Mouse (Mus musculus) limb, embryonic 14.5 days (tissue): Measurements from ENCODE around the gene Ankrd13b. TPM values are rescaled to one million over a fixed set of nuclear protein-coding genes. Genes with fewer than 3 reads are reported as not detected.

Source experiments
- ATAC-seq: fragments of 200-750 bp; cut with Nextera tagmentation; 2 replicates; pipeline ENCODE4 v1.8.0; 2017; ENCODE audit warnings: low read depth, moderate number of reproducible peaks, moderate TSS enrichment; ENCODE audit not compliant: low FRiP score
- DNase-seq: peaks from one replicate; pipeline ENCODE4 v3.0.0-alpha.2; 2015; ENCODE audit warnings: low spot score
- H3K27ac ChIP-seq: fragments of 300-500 bp; sonication (generic); replicated peaks from 2 replicates; pipeline ENCODE4 v1.5.1; 2014; ENCODE audit warnings: low read depth, mild to moderate bottlenecking, low read length, moderate library complexity, mixed read lengths
- H3K27me3 ChIP-seq: fragments of 300-500 bp; sonication (generic); 2 replicates; pipeline ENCODE4 v1.6.1; 2014; ENCODE audit warnings: low read length, mixed read lengths; ENCODE audit not compliant: control insufficient read depth, insufficient read depth
- H3K36me3 ChIP-seq: fragments of 300-500 bp; sonication (generic); 2 replicates; pipeline ENCODE4 v1.6.1; 2014; ENCODE audit warnings: mild to moderate bottlenecking, low read length, moderate library complexity, mixed read lengths; ENCODE audit not compliant: control insufficient read depth, insufficient read depth
- H3K4me1 ChIP-seq: fragments of 300-500 bp; sonication (generic); 2 replicates; pipeline ENCODE4 v1.6.1; 2014; ENCODE audit warnings: antibody characterized with exemption, low read length, mixed read lengths; ENCODE audit not compliant: control insufficient read depth, insufficient read depth
- H3K4me2 ChIP-seq: fragments of 300-500 bp; sonication (generic); replicated peaks from 2 replicates; pipeline ENCODE4 v1.6.1; 2014; ENCODE audit warnings: low read depth, mild to moderate bottlenecking, low read length, moderate library complexity; ENCODE audit not compliant: severe bottlenecking
- H3K4me3 ChIP-seq: fragments of 300-500 bp; sonication (generic); replicated peaks from 2 replicates; pipeline ENCODE4 v1.5.1; 2014; ENCODE audit warnings: low read length
- H3K9ac ChIP-seq: fragments of 300-500 bp; sonication (generic); 2 replicates; pipeline ENCODE4 v1.6.1; 2014; ENCODE audit warnings: mild to moderate bottlenecking, low read depth, low read length, moderate library complexity; ENCODE audit not compliant: severe bottlenecking
- H3K9me3 ChIP-seq: fragments of 300-500 bp; sonication (generic); 2 replicates; pipeline ENCODE4 v1.6.1; 2016; ENCODE audit warnings: low read length; ENCODE audit not compliant: control insufficient read depth
- POLR2A ChIP-seq: fragments of 200-500 bp; IDR thresholded peaks from 2 replicates; pipeline ENCODE4 v1.8.0; 2012; ENCODE audit warnings: inconsistent platforms, mild to moderate bottlenecking, moderate library complexity, borderline replicate concordance; ENCODE audit not compliant: insufficient read depth, insufficient read length; ENCODE audit errors: extremely low read depth
- WGBS: fragments of 180-500 bp; shearing (Covaris S2); extraction: QIAGEN DNeasy Blood & Tissue Kit; methylation state at CpG from one replicate; pipeline ENCODE4 v1.1.7; 2014; 5-methylcytosine and 5-hydroxymethylcytosine counted together
- polyA plus RNA-seq, 2 experiments: library from polyadenylated mRNA; depleted of rRNA in 1 of 2; stranded (reverse) in 1 of 2; unstranded in 1 of 2; fragments of >200 nt; fragmentation: Nextera tagmentation in 1 of 2; extraction: Ambion mirVana in 1 of 2; gene quantifications; 2 replicates each; pipeline versions ENCODE4 v1.2.1 to v1.2.3; 2012 to 2014

Gene Ankrd13b
- polyA plus RNA-seq, 2 experiments: 13.9 to 98.1 TPM

GRCm38 (mm10) chr11:77491123-77491501 is 1.6 kb upstream of the Ankrd13b start:
- peaks cover 60% of the 10 kb centered on the region for H3K4me1 ChIP-seq
- peak; percentile 80 for ATAC-seq
- H3K9ac ChIP-seq: 0 out of 2 replicates have a peak overlapping the region, but pooled peaks have one; percentile 3

GRCm38 (mm10) chr11:77490451-77490850 is 973 bp upstream of the Ankrd13b start:
- TF ChIP-seq POLR2A: no peak
- H3K4me2 ChIP-seq: peak overlapping the region; percentile 95
- peak overlapping the region; percentile 80 for H3K27ac ChIP-seq
- H3K4me1 ChIP-seq: peaks cover 64% of the 10 kb centered on the region
- H3K9ac ChIP-seq: no peak overlapping the region
- DNase-seq: no peak
- H3K9me3 ChIP-seq: no peaks in the 10 kb centered on the region
- H3K27me3 ChIP-seq: no peaks in the 10 kb centered on the region
- ATAC-seq: no peak
- peak overlapping the region; percentile 80 for H3K4me3 ChIP-seq
- WGBS: 67% methylated on average over 6 of the region's 6 CpGs
- H3K36me3 ChIP-seq: 0 out of 2 replicates have a peak, but pooled peaks cover 3% of the 10 kb centered on the region

More at GRCm38 (mm10) chr11:77491123-77491501, 1.6 kb upstream of the Ankrd13b start:
- H3K9me3 ChIP-seq: no peaks in the 10 kb centered on the region
- H3K4me2 ChIP-seq: peak overlapping the region; percentile 95
- H3K4me3 ChIP-seq: peak overlapping the region; percentile 54
- DNase-seq: peak; percentile 94
- H3K27ac ChIP-seq: peak overlapping the region; percentile 80
- under 1% methylated on average over 13 of the region's 13 CpGs for WGBS
- no peaks in the 10 kb centered on the region for H3K27me3 ChIP-seq
- peak; percentile 9; the same call in 1 of the 2 replicates for TF ChIP-seq POLR2A
- H3K36me3 ChIP-seq: 0 out of 2 replicates have a peak, but pooled peaks cover 3% of the 10 kb centered on the region

- DNase-seq (no peak), ATAC-seq (no peak)
- H3K4me3 ChIP-seq: peak overlapping the region; percentile 80
- H3K36me3 ChIP-seq: 0 out of 2 replicates have a peak, but pooled peaks cover 3% of the 10 kb centered on the region
- H3K27ac ChIP-seq: peak overlapping the region; percentile 52; the same call in 1 of the 2 replicates
- peak overlapping the region; percentile 86 for H3K9ac ChIP-seq
- H3K4me1 ChIP-seq: peaks cover 60% of the 10 kb centered on the region
- WGBS: 2% methylated on average over 28 of the region's 55 CpGs
- TF ChIP-seq POLR2A: no peak
- H3K4me2 ChIP-seq: peak overlapping the region; percentile 95
- H3K9me3 ChIP-seq: no peaks in the 10 kb centered on the region
- H3K27me3 ChIP-seq: no peaks in the 10 kb centered on the region
Measured at GRCm38 (mm10) chr11:77488771-77489581, 502 bp downstream of the Ankrd13b start.

DNA sequence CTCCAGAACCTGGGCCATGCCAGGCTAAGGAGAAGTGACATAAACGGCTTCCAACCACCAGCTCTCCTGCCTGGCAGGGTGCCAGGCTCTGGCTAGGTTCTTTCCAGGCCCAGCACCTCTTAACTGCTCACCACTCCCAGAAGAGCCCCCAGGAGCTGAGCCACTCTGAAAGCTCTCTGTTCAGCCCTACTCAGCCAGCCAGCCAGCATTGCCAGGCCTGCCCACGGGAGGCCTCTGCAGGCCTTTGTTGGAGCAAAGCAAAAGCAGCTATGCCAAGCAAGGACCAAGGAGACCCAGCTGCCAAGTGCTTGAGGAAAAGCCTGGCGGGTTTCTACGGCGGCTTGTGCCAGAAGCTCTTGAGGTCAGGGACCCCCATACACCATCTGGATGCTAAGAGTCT is 2.7 kb downstream of the Ankrd13b start:
- no peak for TF ChIP-seq POLR2A
- peaks cover 53% of the 10 kb centered on the region for H3K4me1 ChIP-seq
- H3K4me3 ChIP-seq: no peak overlapping the region
- H3K36me3 ChIP-seq: 0 out of 2 replicates have a peak, but pooled peaks cover 3% of the 10 kb centered on the region
- ATAC-seq (no peak), DNase-seq (peak; percentile 48)
- WGBS: 42% methylated on average over 5 of the region's 5 CpGs
- 0 out of 2 replicates have a peak overlapping the region, but pooled peaks have one; percentile 7 for H3K4me2 ChIP-seq
- H3K9ac ChIP-seq: no peak overlapping the region
- no peaks in the 10 kb centered on the region for H3K9me3 ChIP-seq
- no peak overlapping the region for H3K27ac ChIP-seq
- no peaks in the 10 kb centered on the region for H3K27me3 ChIP-seq

DNA sequence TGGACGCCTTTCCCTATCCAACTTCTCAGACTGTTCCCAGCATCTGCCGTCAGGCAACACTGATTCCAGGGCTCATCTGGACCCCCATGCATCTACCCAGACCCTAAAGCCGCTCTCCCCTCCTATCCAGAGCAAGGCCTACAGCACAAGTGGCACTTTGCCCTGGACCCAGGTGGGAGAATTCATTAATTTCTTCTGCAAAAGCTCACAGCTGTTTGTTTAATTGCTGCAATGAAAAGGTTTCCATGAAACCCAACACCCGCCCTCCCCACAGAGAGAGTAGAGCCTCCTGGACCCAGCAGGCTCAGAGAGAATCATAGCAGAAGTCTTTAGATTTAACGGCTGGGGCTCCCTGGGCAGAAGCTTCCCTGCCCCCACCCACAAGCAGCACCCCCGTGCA is 4.2 kb downstream of the Ankrd13b start:
- no peak for TF ChIP-seq POLR2A
- H3K27me3 ChIP-seq: no peaks in the 10 kb centered on the region
- peaks cover 46% of the 10 kb centered on the region for H3K4me1 ChIP-seq
- H3K27ac ChIP-seq: peak overlapping the region; percentile 65; the same call in 1 of the 2 replicates
- H3K9me3 ChIP-seq: no peaks in the 10 kb centered on the region
- no peak overlapping the region for H3K9ac ChIP-seq
- H3K4me2 ChIP-seq: peak overlapping the region; percentile 34
- ATAC-seq (no peak; the same call in 1 of the 2 replicates), DNase-seq (peak; percentile 63)
- no peak overlapping the region for H3K4me3 ChIP-seq
- WGBS: 18% methylated on average over 6 of the region's 6 CpGs
- 0 out of 2 replicates have a peak, but pooled peaks cover 3% of the 10 kb centered on the region for H3K36me3 ChIP-seq
